Mouse (Mus musculus) G1E (cell line): ENCODE results near the gene Pitpnm1.

Experiments
- CTCF ChIP-seq: IDR thresholded peaks from 2 replicates; pipeline ENCODE4 v1.5.1; 2012; ENCODE audit warnings: low read depth, low read length, inconsistent platforms, mixed read lengths
- GATA1 ChIP-seq: IDR thresholded peaks from 2 replicates; pipeline ENCODE4 v1.6.1; 2012; ENCODE audit warnings: borderline replicate concordance, low read length, inconsistent platforms, mixed read lengths

DNA sequence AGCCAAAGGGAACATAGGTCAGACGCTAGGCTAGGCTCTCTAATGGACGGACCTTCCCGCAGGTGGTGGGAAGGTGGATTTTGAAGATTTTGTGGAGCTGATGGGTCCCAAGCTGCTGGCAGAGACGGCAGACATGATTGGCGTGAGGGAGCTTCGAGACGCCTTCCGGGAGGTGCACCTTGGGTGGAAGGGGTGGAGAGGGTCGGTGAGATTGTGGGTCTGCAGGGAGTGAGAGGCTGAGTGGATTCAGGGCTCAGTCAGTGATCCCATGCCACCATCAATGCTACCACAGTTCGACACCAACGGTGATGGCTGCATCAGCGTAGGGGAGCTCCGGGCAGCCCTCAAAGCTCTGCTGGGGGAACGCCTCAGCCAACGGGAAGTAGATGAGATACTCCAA, 13.6 kb upstream of the Pitpnm1 start:
- TF ChIP-seq CTCF (no peak), GATA1 (no peak)
